Mouse (Mus musculus) kidney, postnatal 0 days (tissue): ENCODE data around the gene Nfe2l1. TPM values are rescaled to one million over a fixed set of nuclear protein-coding genes. Genes with fewer than 3 reads are reported as not detected.

Experiments
- ATAC-seq: fragments of 200-750 bp; cut with Nextera tagmentation; replicated peaks from 2 replicates; pipeline ENCODE4 v1.8.0; 2017; ENCODE audit warnings: low read depth, moderate number of reproducible peaks, moderate TSS enrichment, moderate library complexity; ENCODE audit not compliant: low FRiP score
- DNase-seq: peaks from one replicate; pipeline ENCODE4 v3.0.0-alpha.2; 2016; ENCODE audit warnings: low spot score
- H3K27ac ChIP-seq: fragments of 300-500 bp; sonication (generic); 2 replicates; pipeline ENCODE4 v1.5.1; 2014; ENCODE audit warnings: mild to moderate bottlenecking
- H3K27me3 ChIP-seq: fragments of 300-500 bp; sonication (generic); 2 replicates; pipeline ENCODE4 v1.6.1; 2014; ENCODE audit warnings: low read length, mixed read lengths; ENCODE audit not compliant: insufficient read depth
- H3K36me3 ChIP-seq: fragments of 300-500 bp; sonication (generic); 2 replicates; pipeline ENCODE4 v1.6.1; 2014; ENCODE audit warnings: low read length, mixed read lengths; ENCODE audit not compliant: insufficient read depth
- H3K4me1 ChIP-seq: fragments of 300-500 bp; sonication (generic); replicated peaks from 2 replicates; pipeline ENCODE4 v1.6.1; 2014; ENCODE audit warnings: antibody characterized with exemption, low read length, mixed read lengths; ENCODE audit not compliant: insufficient read depth
- H3K4me2 ChIP-seq: fragments of 300-500 bp; sonication (generic); 2 replicates; pipeline ENCODE4 v1.6.1; 2014; ENCODE audit warnings: mild to moderate bottlenecking, low read length, moderate library complexity, mixed read lengths
- H3K4me3 ChIP-seq: fragments of 300-500 bp; sonication (generic); replicated peaks from 2 replicates; pipeline ENCODE4 v1.5.1; 2014; ENCODE audit warnings: low read depth, low read length
- H3K9ac ChIP-seq: fragments of 300-500 bp; sonication (generic); 2 replicates; pipeline ENCODE4 v1.6.1; 2014; ENCODE audit warnings: low read depth, low read length
- H3K9me3 ChIP-seq: fragments of 300-500 bp; sonication (generic); replicated peaks from 2 replicates; pipeline ENCODE4 v1.6.1; 2016; ENCODE audit warnings: low read length, inconsistent platforms, mixed read lengths
- CTCF ChIP-seq: IDR thresholded peaks from 2 replicates; pipeline ENCODE4 v1.5.1; 2016; ENCODE audit warnings: antibody characterized with exemption, low read depth, mild to moderate bottlenecking, moderate library complexity
- WGBS: fragments of 180-500 bp; shearing (Covaris S2); extraction: QIAGEN DNeasy Blood & Tissue Kit; methylation state at CpG from one replicate; pipeline ENCODE4 v1.1.7; 2014; 5-methylcytosine and 5-hydroxymethylcytosine counted together
- polyA plus RNA-seq: library from polyadenylated mRNA; unstranded; fragments of >200 nt; fragmentation: Nextera tagmentation; extraction: Ambion mirVana; gene quantifications from 2 replicates; pipeline ENCODE4 v1.2.1, GENCODE M21; 2015

Nfe2l1 gene
- polyA plus RNA-seq, 1 experiment from 2014 or later: 77.3 TPM

- Histone ChIP-seq H3K36me3 (peaks cover 26% of the 10 kb centered on the region), H3K27ac (peak overlapping the region; percentile 75), H3K4me1 (peaks cover 51% of the 10 kb centered on the region), H3K4me2 (peak overlapping the region; percentile 79), H3K4me3 (peak overlapping the region; percentile 6; the same call in 1 of the 2 replicates), H3K27me3 (no peaks in the 10 kb centered on the region), H3K9ac (peak overlapping the region; percentile 44), H3K9me3 (no peaks in the 10 kb centered on the region)
- ATAC-seq (no peak), DNase-seq (peak; percentile 75)
- peak; percentile 34; the same call in 1 of the 2 replicates for TF ChIP-seq CTCF
- 25% methylated on average over 7 of the region's 7 CpGs for WGBS
These were observed 4.8 kb downstream of the Nfe2l1 start for GRCm38 (mm10) chr11:96824783-96825495.

GRCm38 (mm10) chr11:96823880-96824782, 5.6 kb downstream of the Nfe2l1 start:
- Histone ChIP-seq H3K4me3 (peak overlapping the region; percentile 35), H3K4me1 (peaks cover 51% of the 10 kb centered on the region), H3K9ac (peak overlapping the region; percentile 44), H3K4me2 (peak overlapping the region; percentile 79), H3K27ac (peak overlapping the region; percentile 75), H3K9me3 (no peaks in the 10 kb centered on the region), H3K27me3 (no peaks in the 10 kb centered on the region), H3K36me3 (peaks cover 33% of the 10 kb centered on the region)
- WGBS: 2% methylated on average over 26 of the region's 26 CpGs
- no peak for TF ChIP-seq CTCF
- ATAC-seq: peak; percentile 82
- peak; percentile 97 for DNase-seq

GRCm38 (mm10) chr11:96823471-96823837, 6.3 kb downstream of the Nfe2l1 start:
- H3K27me3 ChIP-seq: no peaks in the 10 kb centered on the region
- H3K4me1 ChIP-seq: peaks cover 51% of the 10 kb centered on the region
- H3K4me3 ChIP-seq: peak overlapping the region; percentile 35
- TF ChIP-seq CTCF: no peak
- H3K36me3 ChIP-seq: peaks cover 40% of the 10 kb centered on the region
- no peak for DNase-seq
- peak overlapping the region; percentile 79 for H3K4me2 ChIP-seq
- H3K9me3 ChIP-seq: no peaks in the 10 kb centered on the region
- WGBS: 5% methylated on average over 13 of the region's 13 CpGs
- peak; percentile 11 for ATAC-seq
- peak overlapping the region; percentile 40 for H3K9ac ChIP-seq
- peak overlapping the region; percentile 43; the same call in 1 of the 2 replicates for H3K27ac ChIP-seq

- Histone ChIP-seq H3K9me3 (no peaks in the 10 kb centered on the region), H3K27ac (0 out of 2 replicates have a peak overlapping the region, but pooled peaks have one; percentile 43), H3K9ac (no peak overlapping the region), H3K4me1 (peaks cover 47% of the 10 kb centered on the region), H3K4me3 (peak overlapping the region; percentile 35), H3K36me3 (peaks cover 45% of the 10 kb centered on the region), H3K4me2 (peak overlapping the region; percentile 79), H3K27me3 (no peaks in the 10 kb centered on the region)
- DNase-seq (no peak), ATAC-seq (no peak)
- WGBS: 43% methylated on average over 4 of the region's 4 CpGs
- no peak for TF ChIP-seq CTCF
These were observed 6.9 kb downstream of the Nfe2l1 start for GRCm38 (mm10) chr11:96822675-96823470.

GRCm38 (mm10) chr11:96821956-96822355, 7.8 kb downstream of the Nfe2l1 start:
- DNase-seq: no peak
- H3K9ac ChIP-seq: no peak overlapping the region
- ATAC-seq: no peak
- WGBS: 88% methylated on average over 10 of the region's 10 CpGs
- H3K27ac ChIP-seq: 0 out of 2 replicates have a peak overlapping the region, but pooled peaks have one; percentile 1
- peaks cover 54% of the 10 kb centered on the region for H3K36me3 ChIP-seq
- no peak overlapping the region for H3K4me3 ChIP-seq
- H3K4me1 ChIP-seq: peaks cover 38% of the 10 kb centered on the region
- no peaks in the 10 kb centered on the region for H3K27me3 ChIP-seq
- TF ChIP-seq CTCF: no peak
- no peak overlapping the region for H3K4me2 ChIP-seq
- H3K9me3 ChIP-seq: no peaks in the 10 kb centered on the region
